Mouse (Mus musculus): ENCODE results near the gene Coq10b. TPM values are rescaled to one million over a fixed set of nuclear protein-coding genes. Genes with fewer than 3 reads are reported as not detected.

Gene Coq10b
- total RNA-seq, 2 experiments from 2014 or later: 10.8 to 15.7 TPM

- ATAC-seq (replicated peaks; ENCODE audit: low FRiP score, low TSS enrichment, poor library complexity, severe bottlenecking): no peak
These were observed 37.0 kb downstream of the Coq10b start for GRCm38 (mm10) chr1:55089498-55090064.

DNA sequence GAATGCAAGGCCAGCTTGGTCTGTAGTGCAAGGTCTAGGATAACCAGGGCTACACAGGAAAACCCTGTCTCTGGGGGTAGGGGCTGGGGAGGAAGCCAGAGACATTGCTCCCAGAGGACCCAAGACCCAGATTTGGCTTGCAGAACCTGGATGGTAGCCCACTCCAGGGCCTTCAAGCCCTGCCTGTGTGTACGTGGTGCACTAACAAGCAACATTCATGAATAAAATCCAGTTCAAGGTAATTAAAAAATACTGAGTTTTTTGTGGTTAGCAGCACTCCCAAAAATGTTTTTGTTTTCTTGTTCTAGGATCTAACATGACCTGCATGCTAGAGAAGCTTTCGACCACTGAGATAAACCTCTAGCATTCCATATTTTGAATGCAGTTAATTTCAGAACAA, 39.5 kb downstream of the Coq10b start:
- no peak for ATAC-seq (replicated peaks; ENCODE audit: low FRiP score, low TSS enrichment, poor library complexity, severe bottlenecking)

DNA sequence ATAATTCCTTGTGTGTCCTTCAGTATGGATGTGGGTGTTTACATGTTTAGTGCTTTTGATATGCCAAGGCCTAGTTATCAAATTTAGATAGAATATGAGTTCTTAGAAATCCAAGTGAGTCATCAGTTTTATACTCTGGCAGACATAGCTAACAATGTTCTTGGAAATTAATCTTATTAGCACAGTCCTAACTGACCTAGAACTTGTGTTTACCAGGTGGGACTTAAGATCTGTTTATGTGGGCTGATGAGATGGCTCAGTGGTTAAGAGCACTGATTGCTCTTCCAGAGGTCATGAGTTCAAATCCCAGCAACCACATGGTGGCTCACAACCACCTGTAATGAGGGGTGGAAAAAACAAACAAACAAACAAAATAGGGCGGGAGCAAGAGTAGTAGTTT, 39.9 kb downstream of the Coq10b start:
- ATAC-seq (replicated peaks; ENCODE audit: low FRiP score, low TSS enrichment, poor library complexity, severe bottlenecking): no peak

GRCm38 (mm10) chr1:55106919-55107585, 54.5 kb downstream of the Coq10b start:
- no peak for ATAC-seq (replicated peaks; ENCODE audit: low FRiP score, low TSS enrichment, poor library complexity, severe bottlenecking)

GRCm38 (mm10) chr1:55107644-55108043, 55.1 kb downstream of the Coq10b start:
- no peak for ATAC-seq (replicated peaks; ENCODE audit: low FRiP score, low TSS enrichment, poor library complexity, severe bottlenecking)

DNA sequence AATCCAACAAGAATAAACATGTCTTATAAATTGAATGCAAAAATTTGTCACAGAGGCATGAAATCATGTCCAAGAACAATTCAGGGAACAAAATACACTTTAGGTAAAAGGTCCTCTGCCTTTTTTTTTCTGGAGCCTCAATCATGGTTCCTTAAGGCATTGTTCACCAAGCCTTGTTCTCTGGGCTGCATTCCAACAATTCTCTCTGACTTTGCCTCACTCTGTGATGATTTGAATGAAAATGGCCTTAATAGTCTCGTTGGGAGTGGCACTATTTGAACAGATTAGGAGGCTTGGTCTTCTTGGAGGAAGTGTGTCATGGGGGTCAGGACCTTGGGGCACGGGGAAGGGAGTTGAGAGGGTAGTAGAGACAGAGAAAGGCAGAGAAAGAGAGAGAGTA, 55.9 kb downstream of the Coq10b start:
- no peak for ATAC-seq (replicated peaks; ENCODE audit: low FRiP score, low TSS enrichment, poor library complexity, severe bottlenecking)

- no peak for ATAC-seq (replicated peaks; ENCODE audit: low FRiP score, low TSS enrichment, poor library complexity, severe bottlenecking)
These were observed 56.6 kb downstream of the Coq10b start for GRCm38 (mm10) chr1:55109066-55109766.

Other genes starting within 250 kb of the Coq10b start
- 19.2 and 23.8 TPM in 2 replicates for gene Ankrd44, start 126.4 kb upstream of the Coq10b start, total RNA-seq (2014; fragmentation: Nextera tagmentation)
- gene Ankrd44, start 126.4 kb upstream of the Coq10b start, total RNA-seq (2017): 12.5 and 17.5 TPM in 2 replicates
- gene Sf3b1, start 25.3 kb upstream of the Coq10b start, total RNA-seq (2014; fragmentation: Nextera tagmentation): 192 and 240 TPM in 2 replicates
- 311 and 350 TPM in 2 replicates for gene Sf3b1, start 25.3 kb upstream of the Coq10b start, total RNA-seq (2017)
- 836 and 866 TPM in 2 replicates for gene Hspe1, start 35.4 kb downstream of the Coq10b start, total RNA-seq (2014; fragmentation: Nextera tagmentation)
- 921 and 969 TPM in 2 replicates for gene Hspe1, start 35.4 kb downstream of the Coq10b start, total RNA-seq (2017)
- 526 and 530 TPM in 2 replicates for gene Hspd1, start 35.5 kb downstream of the Coq10b start, total RNA-seq (2014; fragmentation: Nextera tagmentation)
- gene Hspd1, start 35.5 kb downstream of the Coq10b start, total RNA-seq (2017): 929 and 1,055 TPM in 2 replicates
- gene Mob4, start 78.5 kb downstream of the Coq10b start, total RNA-seq (2014; fragmentation: Nextera tagmentation): 33.5 and 42.6 TPM in 2 replicates
- gene Mob4, start 78.5 kb downstream of the Coq10b start, total RNA-seq (2017): 29.4 and 68.9 TPM in 2 replicates
- 0.26 TPM in 1 of 2 replicates, not detected in the other for gene Rftn2, start 174.0 kb downstream of the Coq10b start, total RNA-seq (2014; fragmentation: Nextera tagmentation)
- 0.11 TPM in 1 of 2 replicates, not detected in the other for gene Rftn2, start 174.0 kb downstream of the Coq10b start, total RNA-seq (2017)
- gene Mars2, start 184.4 kb downstream of the Coq10b start, total RNA-seq (2014; fragmentation: Nextera tagmentation): 8.8 and 11.1 TPM in 2 replicates
- gene Mars2, start 184.4 kb downstream of the Coq10b start, total RNA-seq (2017): 11.4 and 12.2 TPM in 2 replicates

Data from megakaryocyte-erythroid progenitor cell, adult 5-6 weeks (primary cell).